Mouse (Mus musculus): ENCODE measurements around the gene Gm9803.

Gm9803 gene

GRCm38 (mm10) chr10:43516992-43517660 lies 6.8 kb upstream of the Gm9803 start:
- no peak for DNase-seq (ENCODE audit: low read depth)

GRCm38 (mm10) chr10:43517836-43518235 lies 6.0 kb upstream of the Gm9803 start:
- DNase-seq (ENCODE audit: low read depth), result no peak

- DNase-seq (ENCODE audit: low read depth), result no peak
These were observed 5.5 kb upstream of the Gm9803 start for GRCm38 (mm10) chr10:43518368-43518767.

GRCm38 (mm10) chr10:43519977-43520376 lies 3.9 kb upstream of the Gm9803 start:
- peak; percentile 37 for DNase-seq (ENCODE audit: low read depth)

- DNase-seq (ENCODE audit: low read depth), result no peak
These were observed 3.7 kb downstream of the Gm9803 start for GRCm38 (mm10) chr10:43527283-43528269.

GRCm38 (mm10) chr10:43534382-43534781 lies 10.5 kb downstream of the Gm9803 start:
- DNase-seq (ENCODE audit: low read depth), result peak; percentile 11

- DNase-seq (ENCODE audit: low read depth), result no peak
These were observed 13.8 kb downstream of the Gm9803 start for GRCm38 (mm10) chr10:43537652-43538051.

GRCm38 (mm10) chr10:43538831-43539230 lies 14.9 kb downstream of the Gm9803 start:
- no peak for DNase-seq (ENCODE audit: low read depth)

- peak; percentile 12 for DNase-seq (ENCODE audit: low read depth)
These were observed 15.9 kb downstream of the Gm9803 start for GRCm38 (mm10) chr10:43539746-43540310.

GRCm38 (mm10) chr10:43540442-43541152 lies 16.7 kb downstream of the Gm9803 start, which contains the start of gene 1700021F05Rik:
1700021F05Rik (minus strand) TSS chr10:43540994.
- peak; percentile 96 for DNase-seq (ENCODE audit: low read depth)

GRCm38 (mm10) chr10:43541153-43541544 lies 17.3 kb downstream of the Gm9803 start:
- no peak for DNase-seq (ENCODE audit: low read depth)

GRCm38 (mm10) chr10:43549411-43549810 lies 25.5 kb downstream of the Gm9803 start:
- peak; percentile 54 for DNase-seq (ENCODE audit: low read depth)

GRCm38 (mm10) chr10:43550923-43551322 lies 27.0 kb downstream of the Gm9803 start:
- DNase-seq (ENCODE audit: low read depth), result no peak

GRCm38 (mm10) chr10:43551388-43551787 lies 27.5 kb downstream of the Gm9803 start:
- no peak for DNase-seq (ENCODE audit: low read depth)

- no peak for DNase-seq (ENCODE audit: low read depth)
These were observed 33.8 kb downstream of the Gm9803 start for GRCm38 (mm10) chr10:43557630-43558165.

- DNase-seq (ENCODE audit: low read depth), result no peak
These were observed 35.4 kb downstream of the Gm9803 start for GRCm38 (mm10) chr10:43559313-43559712.

GRCm38 (mm10) chr10:43560765-43561164 lies 36.9 kb downstream of the Gm9803 start:
- peak; percentile 40 for DNase-seq (ENCODE audit: low read depth)

- DNase-seq (ENCODE audit: low read depth), result peak; percentile 25
These were observed 37.4 kb downstream of the Gm9803 start for GRCm38 (mm10) chr10:43561311-43561710.

All from 416B (cell line).